Mouse (Mus musculus): ENCODE results near the gene Dst.
A peak's percentile ranks its signal among the peaks of the same experiment; 100 is the strongest.

Dst gene

DNA sequence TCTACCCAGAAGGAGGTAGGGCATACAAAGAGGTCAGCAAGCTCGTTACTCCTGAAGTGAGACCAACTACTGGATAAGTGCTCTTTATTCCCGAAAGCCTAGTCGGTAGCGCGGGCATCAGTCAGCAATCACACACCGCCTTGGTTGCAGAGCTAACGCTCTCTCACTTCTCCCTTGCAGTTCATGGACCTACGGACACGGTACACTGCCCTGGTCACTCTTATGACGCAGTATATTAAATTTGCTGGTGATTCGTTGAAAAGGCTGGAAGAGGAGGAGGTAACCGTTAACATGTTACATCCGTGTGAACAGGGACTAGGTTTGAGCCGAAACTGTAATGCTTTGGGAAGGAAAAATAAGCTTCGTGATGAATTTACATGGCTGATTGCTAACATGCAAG is 266.5 kb downstream of the Dst start:
- no peak for DNase-seq (ENCODE audit: low read depth, low spot score)

DNA sequence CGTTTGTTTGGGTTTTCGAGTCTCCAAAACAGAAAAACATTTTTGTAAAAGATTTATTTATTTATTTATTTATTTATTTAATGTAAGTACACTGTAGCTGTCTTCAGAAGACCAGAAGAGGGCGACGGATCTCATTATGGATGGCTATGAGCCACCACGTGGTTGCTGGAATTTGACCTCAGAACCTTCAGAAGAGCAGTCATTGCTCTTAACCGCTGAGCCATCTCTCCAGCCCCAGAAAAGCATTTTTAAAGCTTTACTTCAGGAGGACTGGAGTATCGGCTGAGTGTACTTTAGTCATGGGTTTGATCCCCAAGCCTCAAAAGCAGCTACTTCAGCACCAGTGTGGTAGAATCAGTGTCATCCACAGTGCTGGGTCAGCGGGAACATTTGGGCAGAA is 266.9 kb downstream of the Dst start:
- DNase-seq (ENCODE audit: low read depth, low spot score): no peak

DNA sequence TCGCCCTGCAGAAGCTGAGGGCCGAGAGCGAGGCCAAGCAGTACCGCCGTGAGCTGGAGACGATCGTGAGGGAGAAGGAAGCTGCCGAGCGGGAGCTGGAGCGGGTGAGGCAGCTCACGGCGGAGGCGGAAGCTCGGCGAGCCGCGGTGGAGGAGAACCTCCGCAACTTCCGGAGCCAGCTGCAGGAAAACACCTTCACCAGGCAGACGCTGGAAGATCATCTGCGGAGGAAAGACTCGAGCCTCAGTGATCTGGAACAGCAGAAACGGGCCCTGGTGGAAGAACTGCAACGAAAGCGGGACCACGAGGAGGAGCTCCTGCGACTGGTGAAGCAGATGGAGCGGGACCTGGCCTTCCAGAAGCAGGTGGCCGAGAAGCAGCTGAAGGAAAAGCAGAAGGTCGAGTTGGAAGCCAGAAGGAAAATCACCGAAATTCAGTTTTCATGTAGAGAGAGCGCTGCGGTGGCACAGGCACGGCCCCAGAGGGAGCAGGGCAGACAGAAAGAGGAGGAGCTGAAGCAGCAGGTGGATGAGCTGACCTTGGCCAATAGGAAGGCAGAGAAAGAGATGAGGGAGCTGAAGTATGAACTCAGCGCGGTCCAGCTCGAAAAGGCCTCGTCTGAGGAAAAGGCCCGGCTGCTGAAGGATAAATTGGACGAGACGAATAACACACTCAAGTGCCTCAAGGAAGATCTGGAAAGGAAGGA is 270.1 kb downstream of the Dst start:
- DNase-seq (ENCODE audit: low read depth, low spot score): no peak

DNA sequence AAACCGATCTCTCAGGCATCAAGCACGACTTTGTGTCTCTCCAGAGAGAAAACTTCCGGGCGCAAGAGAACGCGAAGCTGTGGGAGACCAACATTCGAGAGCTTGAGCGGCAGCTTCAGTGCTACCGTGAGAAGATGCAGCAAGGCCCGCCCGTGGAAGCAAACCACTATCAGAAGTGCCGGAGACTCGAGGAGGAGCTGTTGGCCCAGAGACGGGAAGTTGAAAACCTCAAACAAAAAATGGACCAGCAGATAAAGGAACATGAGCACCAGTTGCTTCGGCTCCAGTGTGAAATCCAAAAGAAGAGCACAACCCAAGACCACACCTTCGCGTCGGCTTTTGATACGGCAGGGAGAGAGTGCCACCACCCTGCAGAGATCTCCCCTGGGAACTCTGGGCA is 271.7 kb downstream of the Dst start:
- DNase-seq (ENCODE audit: low read depth, low spot score): no peak

DNA sequence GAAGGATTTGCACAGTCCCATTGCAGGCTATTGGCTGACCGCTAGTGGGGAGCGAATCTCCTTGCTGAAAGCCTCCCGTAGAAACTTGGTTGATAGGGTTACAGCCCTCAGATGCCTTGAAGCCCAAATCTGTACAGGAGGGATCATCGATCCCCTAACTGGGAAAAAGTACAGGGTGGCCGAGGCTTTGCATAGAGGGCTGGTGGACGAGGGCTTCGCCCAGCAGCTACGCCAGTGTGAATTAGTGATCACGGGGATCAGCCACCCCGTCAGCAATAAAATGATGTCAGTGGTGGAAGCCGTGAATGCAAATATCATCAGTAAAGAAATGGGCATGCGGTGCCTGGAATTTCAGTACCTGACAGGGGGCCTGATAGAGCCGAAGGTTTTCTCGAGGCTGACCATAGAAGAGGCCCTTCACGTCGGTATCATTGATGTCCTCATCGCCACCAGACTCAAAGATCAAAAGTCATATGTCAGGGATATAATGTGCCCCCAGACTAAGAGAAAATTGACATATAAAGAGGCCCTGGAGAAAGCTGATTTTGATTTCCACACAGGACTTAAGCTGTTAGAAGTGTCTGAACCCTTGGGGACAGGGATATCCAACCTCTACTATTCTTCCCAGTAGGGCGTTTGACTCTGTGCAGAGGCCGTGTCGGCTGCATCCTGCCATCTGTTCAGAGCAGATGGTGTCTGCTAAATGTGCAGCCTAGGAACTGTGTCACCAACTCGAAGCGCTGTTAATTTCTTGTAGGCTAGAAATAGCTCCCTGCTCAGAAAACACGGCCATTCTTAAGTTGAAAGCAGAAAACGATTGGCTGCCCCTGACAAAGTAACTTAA is 274.6 kb downstream of the Dst start:
- peak; percentile 16 for DNase-seq (ENCODE audit: low read depth, low spot score)

DNA sequence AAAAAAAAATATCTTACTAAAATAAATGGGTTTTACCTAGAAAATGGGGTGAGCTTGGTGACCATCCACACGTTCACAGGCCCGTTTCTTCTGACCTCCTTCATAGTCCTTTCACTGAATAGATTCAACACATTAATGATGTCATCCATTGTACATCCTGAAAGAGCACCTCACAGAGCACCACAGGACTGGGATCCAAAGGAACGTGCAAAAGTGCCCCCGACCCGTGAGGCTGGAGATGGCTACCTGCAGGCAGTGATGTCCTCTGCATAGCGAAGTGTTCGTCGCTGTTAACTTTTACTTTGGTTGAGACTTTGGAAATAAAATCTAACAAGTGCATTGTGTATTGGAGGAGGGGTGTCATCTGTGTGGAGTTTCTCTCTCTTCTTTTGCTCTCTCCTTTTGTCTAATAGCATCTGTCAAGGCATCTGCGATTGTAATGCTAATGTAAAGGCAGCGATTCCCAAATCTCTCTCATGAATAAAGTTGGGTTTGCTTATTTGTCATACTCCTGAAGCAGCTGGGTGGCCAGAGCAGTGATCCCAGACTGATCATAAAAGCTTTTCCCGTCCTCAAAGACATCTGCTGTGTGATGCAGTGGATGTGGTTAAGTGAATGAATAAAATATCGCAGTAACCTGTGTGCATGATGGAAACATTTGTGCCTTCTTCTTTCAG is 275.4 kb downstream of the Dst start:
- no peak for DNase-seq (ENCODE audit: low read depth, low spot score)

DNA sequence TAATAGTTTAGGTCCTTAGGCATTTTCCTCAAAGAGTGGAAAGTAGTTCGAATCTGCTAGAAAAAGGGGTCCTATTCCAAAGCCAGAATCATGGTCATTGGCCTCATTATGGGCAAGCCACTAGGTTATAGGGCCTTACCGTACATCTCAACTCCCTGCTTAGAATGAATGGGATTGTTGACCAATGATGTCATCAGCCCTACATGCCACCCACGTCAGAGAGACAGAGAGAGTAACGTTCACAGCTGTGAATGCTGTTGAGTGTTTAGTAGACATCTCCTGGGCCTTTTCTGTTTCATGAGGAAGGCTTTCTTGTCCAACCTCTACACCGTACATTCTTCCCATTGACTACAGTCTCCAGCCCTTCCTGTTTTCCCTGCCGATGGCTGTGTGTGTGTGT is 276.2 kb downstream of the Dst start:
- no peak for DNase-seq (ENCODE audit: low read depth, low spot score)

DNA sequence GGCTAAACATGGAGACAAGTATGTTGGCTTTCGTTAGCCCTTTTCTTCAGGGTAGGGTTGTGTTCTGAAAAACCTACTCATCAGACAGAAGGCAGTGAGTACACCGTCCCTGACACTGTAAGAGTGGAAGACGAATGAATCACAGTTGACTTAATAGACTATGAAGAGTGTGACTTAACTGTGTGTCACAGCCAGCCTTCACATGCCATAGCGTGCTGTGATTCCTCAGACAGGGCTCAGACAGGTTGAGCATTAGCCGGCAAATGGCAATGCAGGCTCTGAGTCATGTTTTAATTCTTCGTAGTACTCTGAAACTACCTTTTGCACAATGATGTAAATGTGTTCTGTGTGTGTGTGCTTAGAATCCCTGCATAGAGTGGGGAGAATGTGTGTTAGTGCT is 278.0 kb downstream of the Dst start:
- no peak for DNase-seq (ENCODE audit: low read depth, low spot score)

DNA sequence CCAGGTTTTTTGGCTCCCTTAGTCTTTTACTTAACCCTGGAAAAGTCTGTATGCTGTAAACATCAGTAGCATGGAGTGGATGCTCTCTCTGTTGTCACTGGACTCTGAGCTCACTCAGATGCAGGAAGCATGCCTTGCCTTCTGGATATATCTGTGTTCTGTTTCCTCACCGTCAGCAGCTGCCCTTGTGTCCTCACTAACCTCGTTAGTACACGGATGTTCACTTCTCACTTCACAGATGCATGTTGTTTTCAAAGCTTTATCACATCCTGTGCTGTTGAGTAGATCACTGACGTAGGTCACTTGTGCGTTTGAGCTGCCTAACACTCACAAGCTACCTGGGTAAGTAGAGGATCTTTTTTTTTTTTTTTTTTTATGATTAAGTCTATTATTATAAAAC is 279.5 kb downstream of the Dst start:
- no peak for DNase-seq (ENCODE audit: low read depth, low spot score)

DNA sequence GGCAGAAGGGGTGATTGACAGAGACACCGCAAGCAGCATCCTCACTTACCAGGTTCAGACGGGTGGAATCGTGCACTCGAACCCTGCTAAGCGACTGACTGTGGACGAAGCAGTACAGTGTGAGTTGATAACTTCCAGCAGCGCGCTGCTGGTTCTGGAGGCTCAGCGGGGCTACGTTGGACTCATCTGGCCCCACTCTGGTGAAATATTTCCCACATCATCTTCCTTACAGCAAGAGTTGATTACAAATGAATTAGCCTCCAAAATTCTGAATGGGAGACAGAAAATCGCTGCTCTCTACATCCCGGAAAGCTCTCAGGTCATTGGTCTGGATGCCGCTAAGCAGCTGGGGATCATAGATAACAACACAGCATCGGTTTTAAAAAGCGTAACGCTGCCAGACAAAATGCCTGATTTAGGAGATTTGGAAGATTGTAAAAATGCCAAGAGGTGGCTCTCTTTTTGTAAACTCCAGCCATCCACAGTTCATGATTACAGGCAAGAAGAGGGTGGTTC is 280.8 kb downstream of the Dst start:
- no peak for DNase-seq (ENCODE audit: low read depth, low spot score)

DNA sequence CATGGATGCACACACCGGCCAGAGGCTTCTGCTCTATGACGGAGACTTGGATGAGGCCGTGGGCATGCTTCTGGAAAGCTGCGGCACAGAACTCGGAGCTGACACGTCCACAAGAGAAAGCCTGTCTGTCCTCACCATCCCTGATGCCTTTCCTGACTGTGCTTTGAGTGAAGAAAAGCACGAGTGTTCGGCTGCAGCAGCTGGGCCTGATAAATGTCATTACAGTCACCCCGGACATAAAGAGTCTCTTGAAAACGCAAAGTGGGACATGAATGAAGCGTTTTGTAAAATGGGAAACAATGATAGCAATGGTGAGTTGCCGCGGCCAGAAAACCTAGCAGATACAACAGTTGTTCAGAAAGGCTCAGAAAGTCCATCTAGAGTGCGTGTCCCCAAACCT is 281.3 kb downstream of the Dst start:
- no peak for DNase-seq (ENCODE audit: low read depth, low spot score)

DNA sequence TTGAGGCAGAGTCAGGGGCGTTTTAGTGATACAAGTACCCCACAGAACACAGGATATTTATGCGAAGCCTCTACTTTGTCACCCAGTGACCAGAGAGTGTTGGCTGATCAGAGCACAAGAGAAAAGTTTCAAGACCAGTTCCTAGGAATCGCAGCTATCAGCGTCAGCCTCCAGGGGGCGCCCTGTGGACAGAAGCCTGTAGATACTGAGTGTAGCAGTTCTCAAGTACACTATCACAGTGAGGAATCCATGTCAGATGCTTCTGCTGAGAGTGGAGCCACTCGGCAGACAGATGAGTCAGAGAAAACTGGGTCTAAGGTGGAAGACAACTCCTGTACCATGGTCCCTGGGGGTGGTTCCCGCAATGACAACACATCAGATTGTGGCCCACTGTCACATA is 281.9 kb downstream of the Dst start:
- DNase-seq (ENCODE audit: low read depth, low spot score): no peak

DNA sequence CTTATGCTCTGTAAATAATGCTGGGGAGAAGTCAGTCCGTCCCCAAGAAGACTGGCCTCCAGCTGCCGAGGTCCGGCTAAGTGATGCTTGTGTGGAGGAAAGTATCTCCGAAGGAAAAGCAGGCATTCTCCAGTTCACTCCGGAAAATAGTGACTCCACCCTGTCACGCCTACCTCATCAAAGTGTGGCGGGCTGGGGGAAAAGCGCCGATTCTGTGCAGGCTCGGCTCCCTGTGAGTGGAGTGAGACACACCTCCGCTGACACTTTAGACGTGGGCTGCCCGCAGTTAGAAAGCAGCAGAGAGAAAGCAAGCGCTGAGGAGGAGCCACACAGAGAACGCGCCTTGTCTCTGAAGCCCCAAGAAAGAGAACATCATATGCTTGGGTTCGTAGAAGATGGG is 284.1 kb downstream of the Dst start:
- no peak for DNase-seq (ENCODE audit: low read depth, low spot score)

DNA sequence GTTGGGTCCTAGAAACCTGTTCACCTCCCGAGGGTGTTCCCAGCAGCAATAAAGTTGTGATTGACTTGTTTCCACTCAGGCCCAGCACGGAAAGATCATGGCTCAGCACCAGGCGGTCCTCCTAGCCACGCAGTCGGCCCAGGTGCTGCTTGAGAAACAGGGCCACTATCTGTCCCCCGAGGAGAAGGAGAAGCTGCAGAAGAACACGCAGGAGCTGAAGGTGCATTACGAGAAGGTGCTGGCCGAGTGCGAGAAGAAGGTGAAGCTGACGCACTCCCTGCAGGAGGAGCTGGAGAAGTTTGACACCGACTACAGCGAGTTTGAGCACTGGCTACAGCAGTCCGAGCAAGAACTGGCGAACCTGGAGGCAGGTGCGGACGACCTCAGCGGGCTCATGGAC is 292.8 kb downstream of the Dst start:
- DNase-seq (ENCODE audit: low read depth, low spot score): no peak

DNA sequence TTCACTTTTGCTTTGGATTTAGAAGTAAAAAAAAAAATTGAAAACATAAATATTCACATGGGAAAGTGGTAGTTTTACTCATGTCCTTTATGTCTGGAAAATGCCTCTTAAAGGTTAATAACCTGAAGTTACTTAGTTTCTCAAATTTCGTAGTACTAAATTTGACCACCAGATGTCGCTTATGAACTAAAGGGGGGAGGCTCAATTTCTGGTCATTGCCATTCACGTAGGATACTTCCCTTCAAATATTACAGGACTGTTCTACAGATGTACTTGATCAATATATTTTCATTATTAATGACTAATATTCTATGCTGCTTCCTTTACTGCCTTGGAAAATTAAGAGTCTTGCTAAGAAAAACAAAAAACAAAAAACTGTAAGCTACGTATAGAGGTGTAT is 293.5 kb downstream of the Dst start:
- DNase-seq (ENCODE audit: low read depth, low spot score): peak; percentile 37

DNA sequence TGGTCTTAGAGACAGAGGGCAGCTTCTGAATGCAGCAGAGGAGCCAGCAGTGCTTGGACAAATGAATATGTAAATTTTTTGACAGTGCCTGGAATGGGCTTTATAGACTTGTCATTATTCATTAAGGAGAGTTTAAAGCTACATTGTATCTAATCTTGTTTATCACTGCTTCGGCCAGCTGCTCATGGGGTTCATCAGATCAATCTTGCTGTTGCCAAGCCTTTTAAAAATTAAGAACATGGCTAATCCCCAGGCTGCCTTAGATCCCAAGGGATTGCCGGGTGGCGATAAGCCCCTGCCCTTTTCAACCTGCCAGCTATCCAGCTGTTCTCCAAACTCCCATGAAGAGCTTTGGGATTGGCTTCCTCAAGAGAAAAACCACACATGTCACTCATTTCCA is 303.7 kb downstream of the Dst start:
- DNase-seq (ENCODE audit: low read depth, low spot score): peak; percentile 13

DNA sequence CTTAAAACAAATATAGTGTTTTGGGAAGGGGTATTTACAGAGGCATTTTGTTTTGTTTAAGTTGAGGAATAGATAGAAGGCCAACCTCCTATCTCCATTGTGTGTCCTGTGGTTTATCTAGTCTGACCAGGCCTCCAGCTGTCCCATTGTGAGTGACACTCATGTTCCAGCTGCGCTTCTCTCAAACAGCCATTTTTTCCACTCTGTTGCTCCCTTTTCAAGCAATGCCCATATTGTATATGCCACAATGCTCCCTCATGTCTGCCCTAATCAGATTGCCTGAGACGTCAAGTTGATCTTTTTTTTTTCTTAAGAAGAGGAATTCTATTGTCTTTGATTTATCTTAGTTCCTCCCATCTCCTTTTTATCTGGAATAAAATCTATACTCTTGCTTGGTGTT is 308.4 kb downstream of the Dst start:
- no peak for DNase-seq (ENCODE audit: low read depth, low spot score)

DNA sequence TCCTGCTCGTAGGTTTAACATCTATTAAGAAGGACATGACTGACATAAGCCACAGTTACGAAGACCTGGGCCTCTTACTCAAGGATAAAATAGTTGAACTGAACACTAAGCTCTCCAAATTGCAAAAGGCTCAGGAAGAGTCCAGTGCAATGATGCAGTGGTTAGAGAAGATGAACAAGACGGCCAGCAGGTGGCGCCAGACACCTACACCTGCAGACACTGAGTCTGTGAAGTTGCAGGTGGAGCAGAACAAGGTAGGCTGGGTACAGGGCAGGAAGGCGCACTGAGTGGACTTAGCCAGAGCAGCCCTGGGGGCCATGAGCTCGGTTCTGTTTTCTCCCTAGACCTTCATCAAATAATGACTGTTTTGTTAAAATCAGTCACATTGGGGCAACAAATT is 310.3 kb downstream of the Dst start:
- peak; percentile 69 for DNase-seq (ENCODE audit: low read depth, low spot score)

DNA sequence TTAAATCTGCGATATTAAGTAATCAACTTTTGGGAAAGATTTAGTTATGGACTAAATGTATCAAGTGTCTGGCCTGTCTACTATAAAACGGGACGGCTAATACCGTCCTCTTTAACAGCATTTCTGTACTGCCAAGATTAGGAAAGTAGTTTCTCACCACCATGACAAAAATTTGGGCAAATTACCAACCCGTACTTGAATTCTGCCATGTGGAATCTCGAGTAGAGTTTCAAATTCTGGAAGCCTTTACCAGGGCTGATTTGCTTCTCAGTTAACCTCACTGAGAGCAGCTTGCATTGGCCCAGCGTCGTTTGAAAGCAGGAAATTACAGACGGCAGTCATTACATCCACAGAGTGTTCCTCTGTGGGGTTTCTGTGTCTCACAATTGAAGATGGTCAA is 310.8 kb downstream of the Dst start:
- no peak for DNase-seq (ENCODE audit: low read depth, low spot score)

DNA sequence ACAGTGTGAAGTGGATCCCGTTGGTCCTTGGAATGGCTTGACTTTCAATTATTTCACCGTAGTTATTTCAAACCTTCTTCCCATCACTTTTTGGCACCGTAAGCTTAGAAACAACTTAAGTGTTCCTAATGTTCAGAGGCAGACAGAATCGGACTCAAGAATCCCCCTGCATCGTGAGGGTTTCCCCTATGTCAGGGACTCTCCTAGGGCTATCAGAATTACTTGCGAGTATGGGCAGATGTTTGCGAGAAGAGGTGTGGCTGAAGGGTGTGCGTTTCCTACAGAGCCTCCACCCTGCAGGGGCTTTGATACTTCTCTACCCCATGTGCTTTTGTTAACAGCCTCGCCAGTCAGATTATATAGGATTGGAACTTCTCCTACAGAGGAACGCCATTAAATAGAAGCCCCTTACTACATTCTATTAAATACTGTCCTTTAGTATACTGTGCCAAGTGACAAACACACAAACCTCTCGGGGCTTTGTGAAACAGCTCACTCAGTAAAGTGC is 312.1 kb downstream of the Dst start:
- DNase-seq (ENCODE audit: low read depth, low spot score): no peak

DNA sequence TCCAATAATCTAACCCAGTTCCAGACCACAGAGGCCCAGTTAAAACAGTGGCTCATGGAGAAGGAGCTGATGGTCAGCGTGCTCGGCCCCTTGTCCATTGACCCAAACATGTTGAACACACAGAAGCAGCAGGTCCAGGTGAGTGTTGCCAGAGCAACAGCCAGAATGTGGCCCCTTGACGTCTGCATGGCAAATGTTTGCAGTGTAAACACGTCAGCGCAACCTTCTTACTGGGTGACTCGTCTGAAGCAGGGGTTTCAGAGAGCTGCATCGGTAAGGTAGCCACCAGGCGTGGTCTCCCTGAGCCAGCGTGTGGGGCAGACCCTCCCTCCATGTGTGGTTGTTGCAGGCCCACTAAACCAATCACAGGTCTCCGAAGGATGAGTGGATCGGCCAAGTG is 315.8 kb downstream of the Dst start:
- no peak for DNase-seq (ENCODE audit: low read depth, low spot score)

DNA sequence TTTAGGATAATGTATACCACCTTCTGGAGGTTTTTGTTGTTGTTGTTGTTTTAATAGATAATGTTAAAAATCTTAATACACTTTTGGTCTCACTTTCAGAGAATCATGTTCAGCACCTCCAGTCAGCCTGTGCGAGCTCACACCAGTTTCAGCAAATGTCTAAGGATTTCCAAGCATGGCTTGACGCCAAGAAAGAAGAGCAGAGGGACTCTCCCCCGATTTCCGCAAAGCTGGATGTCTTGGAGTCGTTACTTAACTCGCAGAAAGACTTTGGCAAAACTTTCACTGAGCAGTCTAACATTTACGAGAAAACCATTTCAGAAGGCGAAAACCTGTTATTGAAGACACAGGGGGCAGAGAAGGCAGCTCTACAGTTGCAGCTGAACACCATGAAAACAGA is 319.7 kb downstream of the Dst start:
- DNase-seq (ENCODE audit: low read depth, low spot score): no peak
